Mouse (Mus musculus): ENCODE measurements at regions not wholly inside any gene's neighbourhood (a gene's known extent, or its start where the extent isn't known, plus 50 kb on each side); places are given as distances from the start of the nearest gene placed in this dataset.

GRCm38 (mm10) chr17:51358362-51358739, 179.2 kb upstream of the Tbc1d5 start:
- H3K27ac ChIP-seq (ENCODE audit: low read length): no peak overlapping the region
- H3K4me1 ChIP-seq (ENCODE audit: control insufficient read depth, insufficient read depth, low read length): 0 out of 2 replicates have a peak, but pooled peaks cover 3% of the 10 kb centered on the region
- H3K9me3 ChIP-seq (replicated peaks; ENCODE audit: control insufficient read depth, low read length): no peaks in the 10 kb centered on the region
- H3K36me3 ChIP-seq (ENCODE audit: control insufficient read depth, insufficient read depth): no peaks in the 10 kb centered on the region
- H3K4me3 ChIP-seq (ENCODE audit: low read length): no peak overlapping the region
- WGBS: 17% methylated on average over 4 of the region's 4 CpGs
- H3K4me2 ChIP-seq (ENCODE audit: low read depth, low read length): no peak overlapping the region
- no peak overlapping the region for H3K9ac ChIP-seq (ENCODE audit: low read length)
- no peak; the same call in 1 of the 2 replicates for ATAC-seq (replicated peaks; ENCODE audit: extremely low read depth, insufficient read depth, low FRiP score)
- H3K27me3 ChIP-seq (ENCODE audit: control insufficient read depth, insufficient read depth, low read length): no peaks in the 10 kb centered on the region

DNA sequence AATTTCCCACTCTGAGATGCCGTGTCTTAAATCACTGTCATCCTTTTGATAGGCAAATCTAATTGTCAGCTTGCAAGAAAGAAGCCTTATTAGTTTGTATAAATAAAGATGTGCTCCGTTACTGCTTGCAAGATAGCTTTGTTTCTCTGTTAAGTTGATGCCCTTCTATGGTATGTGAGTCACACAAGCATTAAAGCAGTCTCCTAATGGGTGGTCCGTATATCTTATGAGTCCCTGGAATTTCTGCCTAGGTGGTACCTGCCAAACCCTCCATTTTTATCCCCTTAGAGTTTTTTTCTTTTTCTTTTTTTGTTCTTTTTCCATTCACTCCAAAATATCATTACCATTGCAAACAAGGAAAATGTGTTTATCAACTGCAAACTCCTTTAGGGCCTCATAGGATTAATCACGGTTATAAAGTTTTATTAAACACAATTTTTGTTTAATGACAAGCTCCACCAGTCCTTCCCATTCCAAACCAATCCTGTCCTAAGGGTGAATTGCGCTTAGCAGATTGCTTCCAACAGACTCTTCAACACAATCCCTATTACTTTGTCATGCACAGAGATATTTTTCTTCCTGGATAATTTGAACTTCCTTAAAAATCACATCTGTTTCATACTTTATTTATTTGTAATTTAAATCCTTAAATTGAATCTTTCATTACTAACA, 178.7 kb upstream of the Tbc1d5 start:
- no peak for ATAC-seq (replicated peaks; ENCODE audit: extremely low read depth, insufficient read depth, low FRiP score)
- H3K9me3 ChIP-seq (replicated peaks; ENCODE audit: control insufficient read depth, low read length): no peaks in the 10 kb centered on the region

DNA sequence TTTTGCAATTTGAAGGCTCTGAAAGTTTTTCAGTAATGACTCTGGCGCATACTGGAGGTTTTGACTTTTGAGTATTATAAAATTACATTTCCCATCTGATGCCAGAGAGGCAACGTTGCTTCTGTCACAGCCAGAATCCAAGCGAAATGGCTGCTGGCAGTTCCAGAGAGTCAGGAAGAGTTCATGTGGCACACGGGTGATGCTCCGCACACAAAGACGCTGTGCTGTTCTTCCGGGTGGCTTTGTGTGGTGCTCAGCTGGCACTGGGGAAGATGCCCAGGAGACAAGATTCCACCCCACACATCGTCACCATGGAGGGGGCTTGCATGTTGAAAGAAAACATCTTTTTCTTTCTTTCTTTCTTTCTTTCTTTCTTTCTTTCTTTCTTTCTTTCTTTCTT, 177.3 kb upstream of the Tbc1d5 start:
- Histone ChIP-seq H3K9me3 (replicated peaks; ENCODE audit: control insufficient read depth, low read length) (no peaks in the 10 kb centered on the region), H3K9ac (ENCODE audit: low read length) (no peak overlapping the region), H3K27ac (ENCODE audit: low read length) (no peak overlapping the region), H3K4me2 (ENCODE audit: low read depth, low read length) (no peak overlapping the region), H3K4me1 (ENCODE audit: control insufficient read depth, insufficient read depth, low read length) (0 out of 2 replicates have a peak, but pooled peaks cover 3% of the 10 kb centered on the region), H3K27me3 (ENCODE audit: control insufficient read depth, insufficient read depth, low read length) (no peaks in the 10 kb centered on the region), H3K36me3 (ENCODE audit: control insufficient read depth, insufficient read depth) (no peaks in the 10 kb centered on the region), H3K4me3 (ENCODE audit: low read length) (no peak overlapping the region)
- WGBS: 83% methylated on average over 8 of the region's 8 CpGs
- ATAC-seq (replicated peaks; ENCODE audit: extremely low read depth, insufficient read depth, low FRiP score): no peak

More for the DNA sequence above, 178.7 kb upstream of the Tbc1d5 start:
- Histone ChIP-seq H3K36me3 (ENCODE audit: control insufficient read depth, insufficient read depth) (no peaks in the 10 kb centered on the region), H3K4me2 (ENCODE audit: low read depth, low read length) (no peak overlapping the region), H3K4me3 (ENCODE audit: low read length) (no peak overlapping the region), H3K4me1 (ENCODE audit: control insufficient read depth, insufficient read depth, low read length) (0 out of 2 replicates have a peak, but pooled peaks cover 3% of the 10 kb centered on the region), H3K9ac (ENCODE audit: low read length) (no peak overlapping the region), H3K27me3 (ENCODE audit: control insufficient read depth, insufficient read depth, low read length) (no peaks in the 10 kb centered on the region), H3K27ac (ENCODE audit: low read length) (no peak overlapping the region)
- WGBS: 74% methylated on average over 5 of the region's 5 CpGs

GRCm38 (mm10) chr17:51321868-51322267, 142.7 kb upstream of the Tbc1d5 start:
- Histone ChIP-seq H3K9ac (ENCODE audit: low read length) (no peak overlapping the region), H3K36me3 (ENCODE audit: control insufficient read depth, insufficient read depth) (no peaks in the 10 kb centered on the region), H3K4me1 (ENCODE audit: control insufficient read depth, insufficient read depth, low read length) (no peaks in the 10 kb centered on the region), H3K9me3 (replicated peaks; ENCODE audit: control insufficient read depth, low read length) (no peaks in the 10 kb centered on the region), H3K27ac (ENCODE audit: low read length) (no peak overlapping the region), H3K4me3 (ENCODE audit: low read length) (no peak overlapping the region), H3K27me3 (ENCODE audit: control insufficient read depth, insufficient read depth, low read length) (no peaks in the 10 kb centered on the region), H3K4me2 (ENCODE audit: low read depth, low read length) (peak overlapping the region; percentile 23; the same call in 1 of the 2 replicates)
- ATAC-seq (replicated peaks; ENCODE audit: extremely low read depth, insufficient read depth, low FRiP score): no peak
- 78% methylated on average over 7 of the region's 7 CpGs for WGBS

DNA sequence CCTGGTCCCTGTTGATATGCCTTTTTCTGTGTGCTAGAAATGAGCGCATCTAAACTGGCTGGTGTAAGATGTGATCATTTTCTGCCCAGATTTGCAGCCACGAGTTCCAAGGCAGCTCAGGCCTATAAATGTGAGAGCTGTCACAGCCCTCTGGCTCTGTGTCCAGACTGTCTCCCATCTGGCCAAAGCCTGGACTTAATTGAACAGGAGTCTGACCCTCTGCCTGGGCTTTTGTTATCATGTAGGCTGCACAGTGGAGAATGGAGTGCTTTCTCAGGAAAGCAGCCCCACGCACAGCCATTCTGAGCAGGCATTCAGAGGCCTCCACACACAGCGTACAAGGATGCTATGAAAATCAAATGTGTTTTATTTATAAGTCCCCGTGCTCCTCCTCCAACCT, 141.9 kb upstream of the Tbc1d5 start:
- Histone ChIP-seq H3K4me1 (ENCODE audit: control insufficient read depth, insufficient read depth, low read length) (no peaks in the 10 kb centered on the region), H3K9ac (ENCODE audit: low read length) (no peak overlapping the region), H3K4me3 (ENCODE audit: low read length) (no peak overlapping the region), H3K36me3 (ENCODE audit: control insufficient read depth, insufficient read depth) (no peaks in the 10 kb centered on the region), H3K27ac (ENCODE audit: low read length) (no peak overlapping the region), H3K27me3 (ENCODE audit: control insufficient read depth, insufficient read depth, low read length) (no peaks in the 10 kb centered on the region), H3K9me3 (replicated peaks; ENCODE audit: control insufficient read depth, low read length) (no peaks in the 10 kb centered on the region), H3K4me2 (ENCODE audit: low read depth, low read length) (no peak overlapping the region)
- ATAC-seq (replicated peaks; ENCODE audit: extremely low read depth, insufficient read depth, low FRiP score): no peak
- WGBS: 81% methylated on average over 5 of the region's 5 CpGs

DNA sequence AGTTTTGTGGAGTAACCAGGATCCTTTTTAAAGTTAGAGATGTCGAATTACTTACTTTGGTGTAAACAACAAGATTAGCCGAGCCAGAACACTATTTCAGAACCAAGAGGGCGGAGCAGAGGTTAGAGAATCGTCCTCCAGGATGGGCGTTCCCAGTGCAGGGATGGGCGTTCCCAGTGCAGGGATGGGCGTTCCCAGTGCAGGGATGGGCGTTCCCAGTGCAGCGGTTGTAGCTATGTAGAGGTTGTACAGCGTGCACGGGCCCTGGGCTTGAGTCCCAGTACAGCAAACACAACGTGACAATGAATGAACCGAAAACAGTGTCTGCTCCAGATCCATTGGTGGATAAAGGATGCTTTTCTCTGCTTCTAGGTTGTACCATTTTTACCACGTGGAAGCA, 125.8 kb upstream of the Tbc1d5 start:
- H3K36me3 ChIP-seq (ENCODE audit: control insufficient read depth, insufficient read depth): no peaks in the 10 kb centered on the region
- H3K27me3 ChIP-seq (ENCODE audit: control insufficient read depth, insufficient read depth, low read length): no peaks in the 10 kb centered on the region
- ATAC-seq (replicated peaks; ENCODE audit: extremely low read depth, insufficient read depth, low FRiP score): peak; percentile 45; the same call in 1 of the 2 replicates
- H3K9me3 ChIP-seq (replicated peaks; ENCODE audit: control insufficient read depth, low read length): no peaks in the 10 kb centered on the region
- H3K4me1 ChIP-seq (ENCODE audit: control insufficient read depth, insufficient read depth, low read length): no peaks in the 10 kb centered on the region
- 0 out of 2 replicates have a peak overlapping the region, but pooled peaks have one; percentile 26 for H3K4me2 ChIP-seq (ENCODE audit: low read depth, low read length)
- no peak overlapping the region for H3K9ac ChIP-seq (ENCODE audit: low read length)
- H3K4me3 ChIP-seq (ENCODE audit: low read length): no peak overlapping the region
- 42% methylated on average over 14 of the region's 14 CpGs for WGBS
- no peak overlapping the region for H3K27ac ChIP-seq (ENCODE audit: low read length)

DNA sequence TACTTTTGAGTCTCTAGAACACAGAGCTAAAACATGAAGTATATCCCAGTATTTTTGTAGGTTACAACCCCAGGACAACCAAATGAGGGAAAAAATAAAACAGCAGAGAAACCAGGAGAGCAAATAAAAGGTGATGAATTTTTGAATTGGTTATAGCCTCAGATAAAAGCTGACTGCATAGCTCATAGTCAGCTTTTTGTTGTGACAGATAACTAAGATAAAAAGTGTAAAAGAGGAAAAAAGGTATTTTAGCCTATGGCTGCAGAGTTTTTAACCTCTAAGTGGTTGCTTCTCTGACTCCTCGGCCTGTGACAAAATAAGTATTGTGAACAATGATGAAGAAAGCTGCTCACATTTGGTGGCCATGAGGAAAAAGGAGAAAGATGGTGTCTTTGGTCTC, 111.6 kb upstream of the Tbc1d5 start:
- no peaks in the 10 kb centered on the region for H3K27me3 ChIP-seq (ENCODE audit: control insufficient read depth, insufficient read depth, low read length)
- no peak overlapping the region for H3K27ac ChIP-seq (ENCODE audit: low read length)
- no peaks in the 10 kb centered on the region for H3K9me3 ChIP-seq (replicated peaks; ENCODE audit: control insufficient read depth, low read length)
- no peaks in the 10 kb centered on the region for H3K36me3 ChIP-seq (ENCODE audit: control insufficient read depth, insufficient read depth)
- no peaks in the 10 kb centered on the region for H3K4me1 ChIP-seq (ENCODE audit: control insufficient read depth, insufficient read depth, low read length)
- H3K9ac ChIP-seq (ENCODE audit: low read length): no peak overlapping the region
- H3K4me2 ChIP-seq (ENCODE audit: low read depth, low read length): no peak overlapping the region
- H3K4me3 ChIP-seq (ENCODE audit: low read length): no peak overlapping the region
- WGBS: 80% methylated on average over 1 of the region's 1 CpGs
- ATAC-seq (replicated peaks; ENCODE audit: extremely low read depth, insufficient read depth, low FRiP score): no peak

GRCm38 (mm10) chr17:51288751-51289150, 109.6 kb upstream of the Tbc1d5 start:
- no peaks in the 10 kb centered on the region for H3K27me3 ChIP-seq (ENCODE audit: control insufficient read depth, insufficient read depth, low read length)
- H3K4me3 ChIP-seq (ENCODE audit: low read length): no peak overlapping the region
- WGBS: 69% methylated on average over 7 of the region's 7 CpGs
- no peak overlapping the region for H3K9ac ChIP-seq (ENCODE audit: low read length)
- no peak for ATAC-seq (replicated peaks; ENCODE audit: extremely low read depth, insufficient read depth, low FRiP score)
- H3K9me3 ChIP-seq (replicated peaks; ENCODE audit: control insufficient read depth, low read length): no peaks in the 10 kb centered on the region
- H3K36me3 ChIP-seq (ENCODE audit: control insufficient read depth, insufficient read depth): no peaks in the 10 kb centered on the region
- H3K27ac ChIP-seq (ENCODE audit: low read length): no peak overlapping the region
- no peaks in the 10 kb centered on the region for H3K4me1 ChIP-seq (ENCODE audit: control insufficient read depth, insufficient read depth, low read length)
- no peak overlapping the region for H3K4me2 ChIP-seq (ENCODE audit: low read depth, low read length)

DNA sequence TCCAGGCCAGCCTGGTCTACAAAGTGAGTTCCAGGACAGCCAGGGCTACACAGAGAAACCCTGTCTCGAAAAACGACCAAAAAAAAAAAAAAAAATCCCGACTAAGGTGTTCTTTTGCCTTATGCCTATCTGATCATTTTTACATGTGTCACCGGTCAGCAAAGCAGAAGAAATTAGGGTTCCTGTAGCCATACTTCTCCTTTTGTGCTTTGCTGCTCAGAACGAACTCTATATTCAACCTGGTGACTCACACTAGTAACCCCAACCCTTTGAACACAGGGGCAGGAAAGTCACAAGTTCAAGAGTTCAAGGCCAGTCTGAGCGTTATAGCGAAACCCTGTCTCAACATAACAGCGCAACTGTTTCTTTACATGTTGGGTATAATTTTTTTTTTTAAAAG, 108.7 kb upstream of the Tbc1d5 start:
- no peaks in the 10 kb centered on the region for H3K9me3 ChIP-seq (replicated peaks; ENCODE audit: control insufficient read depth, low read length)
- no peak overlapping the region for H3K4me3 ChIP-seq (ENCODE audit: low read length)
- WGBS: 78% methylated on average over 8 of the region's 8 CpGs
- no peaks in the 10 kb centered on the region for H3K27me3 ChIP-seq (ENCODE audit: control insufficient read depth, insufficient read depth, low read length)
- H3K4me1 ChIP-seq (ENCODE audit: control insufficient read depth, insufficient read depth, low read length): no peaks in the 10 kb centered on the region
- no peaks in the 10 kb centered on the region for H3K36me3 ChIP-seq (ENCODE audit: control insufficient read depth, insufficient read depth)
- no peak for ATAC-seq (replicated peaks; ENCODE audit: extremely low read depth, insufficient read depth, low FRiP score)
- H3K27ac ChIP-seq (ENCODE audit: low read length): no peak overlapping the region
- H3K9ac ChIP-seq (ENCODE audit: low read length): no peak overlapping the region
- no peak overlapping the region for H3K4me2 ChIP-seq (ENCODE audit: low read depth, low read length)
